Mouse (Mus musculus) neural tube, embryonic 12.5 days (tissue): Measurements from ENCODE around the gene Prss40. TPM values are rescaled to one million over a fixed set of nuclear protein-coding genes. Genes with fewer than 3 reads are reported as not detected.
A peak's percentile ranks its signal among the peaks of the same experiment; 100 is the strongest.
"Not testable (repeated sequence)": the region's sequence is repeated elsewhere in the genome, so short reads cannot be mapped to it uniquely, and the experiment has no call there.

Source experiments
- ATAC-seq: fragments of 200-750 bp; cut with Nextera tagmentation; 2 replicates; pipeline ENCODE4 v1.8.0; 2017; ENCODE audit warnings: low read depth, mild to moderate bottlenecking, moderate TSS enrichment, moderate library complexity; ENCODE audit not compliant: low FRiP score
- H3K27ac ChIP-seq: fragments of 300-500 bp; sonication (generic); 2 replicates; pipeline ENCODE4 v1.5.1; 2016
- H3K27me3 ChIP-seq: fragments of 300-500 bp; sonication (generic); replicated peaks from 2 replicates; pipeline ENCODE4 v1.6.1; 2016; ENCODE audit warnings: mild to moderate bottlenecking
- H3K36me3 ChIP-seq: fragments of 300-500 bp; sonication (generic); 2 replicates; pipeline ENCODE4 v1.6.1; 2016; ENCODE audit warnings: mild to moderate bottlenecking
- H3K4me1 ChIP-seq: fragments of 300-500 bp; sonication (generic); 2 replicates; pipeline ENCODE4 v1.6.1; 2016
- H3K4me2 ChIP-seq: fragments of 300-500 bp; sonication (generic); replicated peaks from 2 replicates; pipeline ENCODE4 v1.6.1; 2016; ENCODE audit warnings: mild to moderate bottlenecking
- H3K4me3 ChIP-seq: fragments of 300-500 bp; sonication (generic); 2 replicates; pipeline ENCODE4 v1.5.1; 2016
- H3K9ac ChIP-seq: fragments of 300-500 bp; sonication (generic); 2 replicates; pipeline ENCODE4 v1.6.1; 2016; ENCODE audit warnings: mild to moderate bottlenecking
- H3K9me3 ChIP-seq: fragments of 300-500 bp; sonication (generic); 2 replicates; pipeline ENCODE4 v1.6.1; 2016; ENCODE audit warnings: mild to moderate bottlenecking
- WGBS: fragments of 180-500 bp; shearing (Covaris S2); methylation state at CpG from one replicate; pipeline ENCODE4 v1.1.7; 2016; 5-methylcytosine and 5-hydroxymethylcytosine counted together
- polyA plus RNA-seq: library from polyadenylated mRNA; unstranded; fragments of >200 nt; fragmentation: Nextera tagmentation; extraction: Ambion mirVana; gene quantifications from 2 replicates; pipeline ENCODE4 v1.2.1, GENCODE M21; 2016

Gene Prss40
- polyA plus RNA-seq, 1 experiment from 2014 or later = not detected

DNA sequence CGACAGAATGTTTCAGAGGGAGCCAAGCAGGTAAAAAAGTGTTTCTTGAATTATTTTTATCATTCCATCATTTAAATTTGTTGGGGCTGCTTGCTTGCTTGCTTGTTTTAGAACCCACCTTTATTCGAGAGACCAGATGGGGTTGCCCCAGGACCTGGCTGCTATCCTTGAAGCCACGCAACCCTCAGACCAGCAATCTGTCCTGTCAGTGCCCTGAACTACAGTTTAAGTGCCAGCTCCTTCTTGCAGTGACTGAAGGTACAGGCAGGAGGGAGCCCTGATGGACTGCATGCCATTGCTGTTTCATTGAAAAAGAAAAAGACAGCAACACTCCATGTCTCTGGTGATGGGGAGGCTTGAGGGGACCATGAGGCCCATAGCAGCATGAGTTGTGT is 37.9 kb downstream of the Prss40 start:
- Histone ChIP-seq H3K4me3 (no peak overlapping the region), H3K27me3 (no peaks in the 10 kb centered on the region), H3K9me3 (no peaks in the 10 kb centered on the region), H3K4me2 (no peak overlapping the region), H3K27ac (no peak overlapping the region), H3K4me1 (no peaks in the 10 kb centered on the region), H3K36me3 (no peaks in the 10 kb centered on the region), H3K9ac (no peak overlapping the region)
- ATAC-seq = no peak
- 87% methylated on average over 3 of the region's 3 CpGs for WGBS

DNA sequence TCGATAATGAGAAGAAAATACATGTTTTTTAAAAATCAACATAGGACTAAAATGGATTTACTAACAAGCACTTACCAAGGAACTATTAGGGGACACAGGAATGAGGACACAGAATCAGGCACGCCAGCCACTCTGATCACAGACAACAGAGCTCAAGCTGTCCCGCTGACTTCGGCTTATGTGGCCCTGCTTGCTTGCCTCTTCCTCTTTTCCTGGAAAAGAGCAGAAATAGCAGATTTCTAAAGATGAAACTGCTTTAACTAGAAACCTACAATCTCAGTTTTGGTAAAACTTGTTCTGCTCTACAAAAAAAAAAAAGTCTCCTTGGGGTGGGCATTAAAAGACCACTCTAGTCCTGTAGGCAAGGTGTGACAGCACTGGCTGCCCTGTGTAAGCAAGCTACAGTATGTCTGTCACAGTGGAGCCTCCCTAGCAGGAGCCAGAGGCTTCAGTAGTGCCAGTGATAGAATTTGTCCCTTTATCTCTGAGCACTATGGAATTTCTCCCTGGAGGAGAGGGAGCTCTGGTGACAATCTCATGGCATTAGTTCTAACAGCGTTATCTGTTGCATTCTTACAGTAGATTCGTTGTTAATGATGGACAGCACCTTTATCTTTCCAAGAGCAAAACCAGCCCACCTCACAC is 38.4 kb downstream of the Prss40 start:
- Histone ChIP-seq H3K4me2 (no peak overlapping the region), H3K27me3 (no peaks in the 10 kb centered on the region), H3K36me3 (no peaks in the 10 kb centered on the region), H3K4me1 (no peaks in the 10 kb centered on the region), H3K27ac (no peak overlapping the region), H3K4me3 (no peak overlapping the region), H3K9me3 (no peaks in the 10 kb centered on the region), H3K9ac (no peak overlapping the region)
- WGBS = 90% methylated on average over 6 of the region's 6 CpGs
- no peak for ATAC-seq

- Histone ChIP-seq H3K4me3 (no peak overlapping the region), H3K4me1 (no peaks in the 10 kb centered on the region), H3K4me2 (no peak overlapping the region), H3K9ac (no peak overlapping the region), H3K27me3 (no peaks in the 10 kb centered on the region), H3K36me3 (no peaks in the 10 kb centered on the region), H3K9me3 (no peaks in the 10 kb centered on the region), H3K27ac (no peak overlapping the region)
- WGBS = 86% methylated on average over 1 of the region's 1 CpGs
- ATAC-seq = no peak
Observed at GRCm38 (mm10) chr1:34518259-34518658, 42.5 kb downstream of the Prss40 start.

DNA sequence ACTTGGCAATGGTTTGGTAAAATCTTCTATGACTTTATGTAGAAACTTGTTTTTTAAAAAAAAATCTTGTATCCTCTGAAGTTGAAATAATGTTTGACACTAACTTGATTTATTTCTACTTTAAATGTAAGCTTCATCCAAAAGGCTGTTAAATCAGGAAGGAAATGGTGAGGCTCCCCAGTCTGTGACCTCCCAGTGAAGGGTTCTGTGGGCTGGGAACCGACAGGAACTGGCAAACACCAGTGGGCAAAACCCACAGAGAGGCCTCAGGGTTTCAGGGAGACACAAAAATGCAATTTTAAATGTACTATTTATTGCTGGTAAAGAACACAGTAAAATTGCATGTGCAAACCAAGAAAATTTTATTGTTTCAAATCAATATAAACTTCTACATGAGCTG is 42.9 kb downstream of the Prss40 start:
- not testable (repeated sequence) for H3K36me3 ChIP-seq, H3K27me3 ChIP-seq, H3K4me2 ChIP-seq, H3K27ac ChIP-seq, ATAC-seq, H3K4me3 ChIP-seq, H3K9me3 ChIP-seq, H3K9ac ChIP-seq, H3K4me1 ChIP-seq
- whole genome bisulfite sequencing = 65% methylated on average over 1 of the region's 1 CpGs

DNA sequence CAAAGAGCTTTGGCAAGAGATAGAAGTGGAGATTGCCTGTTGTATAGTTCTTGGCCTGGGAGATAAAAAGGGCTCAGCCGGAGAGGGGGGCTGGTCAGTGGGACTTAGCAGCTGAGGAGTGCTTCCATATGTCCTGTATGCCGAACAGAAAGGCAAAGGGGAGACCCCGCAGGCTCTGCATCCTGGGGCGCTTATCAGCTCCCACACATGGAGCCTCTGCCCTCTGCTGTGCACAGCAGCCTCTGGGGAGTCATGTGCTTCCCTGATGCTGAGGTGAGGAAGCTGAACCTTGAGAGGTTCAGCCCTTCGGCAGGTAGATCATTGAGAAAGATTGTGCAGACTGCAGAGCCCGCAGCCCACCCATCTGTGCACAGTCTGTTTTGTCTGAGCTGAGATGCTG is 43.4 kb downstream of the Prss40 start:
- 78% methylated on average over 6 of the region's 6 CpGs for WGBS
- not testable (repeated sequence) for H3K9me3 ChIP-seq

DNA sequence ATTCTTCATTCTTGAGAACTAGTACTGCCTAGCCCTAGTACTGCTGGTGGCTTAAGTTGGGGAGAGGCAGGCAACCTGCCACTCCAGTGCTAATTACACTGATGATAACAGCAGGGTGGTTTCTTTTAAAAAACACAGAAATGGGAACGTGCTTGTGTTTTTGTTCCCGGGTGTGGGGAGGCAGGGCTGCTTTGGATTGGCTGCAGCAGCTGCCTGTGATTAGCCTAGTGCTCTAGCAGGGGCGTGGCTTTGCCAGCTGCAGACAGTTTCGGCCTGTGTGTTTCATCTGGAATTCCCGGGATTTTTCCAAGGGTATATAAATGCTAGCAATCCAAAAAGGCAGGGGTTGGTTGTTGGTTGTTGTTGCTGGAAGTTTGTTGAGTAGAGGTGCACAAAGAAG is 44.1 kb downstream of the Prss40 start:
- WGBS = 45% methylated on average over 5 of the region's 5 CpGs
- H3K4me1 ChIP-seq = no peaks in the 10 kb centered on the region
- ATAC-seq = no peak

More for the DNA sequence above, 43.4 kb downstream of the Prss40 start:
- not testable (repeated sequence) for H3K4me2 ChIP-seq, H3K9ac ChIP-seq, H3K27ac ChIP-seq, H3K4me1 ChIP-seq, ATAC-seq, H3K4me3 ChIP-seq, H3K36me3 ChIP-seq, H3K27me3 ChIP-seq

GRCm38 (mm10) chr1:34513068-34513467 is 47.7 kb downstream of the Prss40 start:
- Histone ChIP-seq H3K9me3 (no peaks in the 10 kb centered on the region), H3K4me2 (no peak overlapping the region), H3K36me3 (no peaks in the 10 kb centered on the region), H3K27me3 (no peaks in the 10 kb centered on the region), H3K27ac (no peak overlapping the region), H3K4me1 (no peaks in the 10 kb centered on the region), H3K9ac (no peak overlapping the region), H3K4me3 (no peak overlapping the region)
- no peak for ATAC-seq
- WGBS = 75% methylated on average over 4 of the region's 4 CpGs

More for the DNA sequence above, 44.1 kb downstream of the Prss40 start:
- Histone ChIP-seq H3K9ac (no peak overlapping the region), H3K27ac (no peak overlapping the region), H3K4me3 (no peak overlapping the region), H3K27me3 (no peaks in the 10 kb centered on the region), H3K36me3 (no peaks in the 10 kb centered on the region), H3K4me2 (no peak overlapping the region), H3K9me3 (no peaks in the 10 kb centered on the region)

GRCm38 (mm10) chr1:34511027-34511426 is 49.7 kb downstream of the Prss40 start:
- no peaks in the 10 kb centered on the region for H3K36me3 ChIP-seq
- no peak overlapping the region for H3K27ac ChIP-seq
- H3K4me3 ChIP-seq = no peak overlapping the region
- no peak; the same call in 1 of the 2 replicates for ATAC-seq
- no peaks in the 10 kb centered on the region for H3K4me1 ChIP-seq
- H3K4me2 ChIP-seq = peak overlapping the region; percentile 35
- H3K27me3 ChIP-seq = no peaks in the 10 kb centered on the region
- no peak overlapping the region for H3K9ac ChIP-seq
- H3K9me3 ChIP-seq = no peaks in the 10 kb centered on the region
- WGBS = 6% methylated on average over 3 of the region's 3 CpGs

DNA sequence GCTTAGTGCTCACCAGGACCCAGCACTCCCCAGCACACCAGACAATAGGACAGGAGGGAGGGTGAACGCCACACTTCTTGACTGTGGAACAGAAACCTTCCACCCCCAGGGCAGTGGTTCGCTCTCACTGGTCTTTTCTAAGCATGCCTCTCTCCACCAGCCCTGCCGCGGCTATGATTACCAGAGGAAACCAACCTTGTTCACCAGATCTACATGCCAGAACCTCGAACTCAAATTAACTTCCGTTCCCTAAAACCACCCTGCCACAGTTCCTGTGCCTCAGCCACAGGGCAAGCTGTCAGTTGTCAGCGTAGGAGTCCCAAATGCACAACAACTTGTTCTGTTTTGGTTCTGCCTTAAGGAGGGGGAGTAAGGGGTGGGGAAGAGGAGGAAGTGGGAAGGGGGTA is 50.2 kb downstream of the Prss40 start:
- H3K27ac ChIP-seq = no peak overlapping the region
- ATAC-seq = 0 out of 2 replicates have a peak, but pooled peaks have one; percentile 9
- H3K9ac ChIP-seq = no peak overlapping the region
- H3K27me3 ChIP-seq = no peaks in the 10 kb centered on the region
- H3K4me3 ChIP-seq = no peak overlapping the region
- WGBS = 10% methylated on average over 7 of the region's 7 CpGs
- no peaks in the 10 kb centered on the region for H3K4me1 ChIP-seq
- peak overlapping the region; percentile 35 for H3K4me2 ChIP-seq
- no peaks in the 10 kb centered on the region for H3K9me3 ChIP-seq
- no peaks in the 10 kb centered on the region for H3K36me3 ChIP-seq

DNA sequence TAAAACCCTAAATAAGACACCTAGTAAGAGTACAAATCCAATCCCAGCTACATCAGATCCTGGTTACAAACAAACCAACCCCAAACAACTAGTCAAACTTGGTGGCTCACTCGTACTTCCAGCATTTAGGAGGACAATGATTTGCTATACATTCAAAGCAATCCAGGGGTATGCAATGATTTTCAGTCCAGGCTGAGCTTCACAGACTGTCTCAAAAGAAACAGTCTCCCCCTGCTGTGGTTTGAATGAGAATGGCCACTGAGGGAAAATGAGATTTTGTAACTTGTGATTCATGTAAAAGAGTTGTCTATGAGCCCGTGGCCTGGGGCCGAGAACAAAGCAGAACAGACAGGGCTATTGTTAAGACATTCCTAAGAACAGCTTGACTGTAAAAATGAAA is 52.8 kb downstream of the Prss40 start:
- Histone ChIP-seq H3K4me2 (no peak overlapping the region), H3K27ac (no peak overlapping the region), H3K4me1 (no peaks in the 10 kb centered on the region), H3K9me3 (no peaks in the 10 kb centered on the region), H3K9ac (no peak overlapping the region), H3K4me3 (no peak overlapping the region), H3K36me3 (no peaks in the 10 kb centered on the region), H3K27me3 (no peaks in the 10 kb centered on the region)
- no peak for ATAC-seq
- WGBS = 76% methylated on average over 3 of the region's 3 CpGs

GRCm38 (mm10) chr1:34505970-34506551 is 54.7 kb downstream of the Prss40 start:
- H3K4me3 ChIP-seq = no peak overlapping the region
- H3K27ac ChIP-seq = no peak overlapping the region
- no peaks in the 10 kb centered on the region for H3K9me3 ChIP-seq
- H3K9ac ChIP-seq = no peak overlapping the region
- no peak overlapping the region for H3K4me2 ChIP-seq
- 85% methylated on average over 4 of the region's 4 CpGs for whole genome bisulfite sequencing
- H3K4me1 ChIP-seq = no peaks in the 10 kb centered on the region
- ATAC-seq = no peak
- no peaks in the 10 kb centered on the region for H3K27me3 ChIP-seq
- H3K36me3 ChIP-seq = no peaks in the 10 kb centered on the region

- ATAC-seq = no peak
Observed at GRCm38 (mm10) chr1:34505307-34505706, 55.4 kb downstream of the Prss40 start.

GRCm38 (mm10) chr1:34502991-34503390 is 57.8 kb downstream of the Prss40 start:
- ATAC-seq = no peak
- H3K4me3 ChIP-seq = no peak overlapping the region
- 27% methylated on average over 3 of the region's 3 CpGs for WGBS
- no peaks in the 10 kb centered on the region for H3K27me3 ChIP-seq
- no peak overlapping the region for H3K4me2 ChIP-seq
- H3K4me1 ChIP-seq = no peaks in the 10 kb centered on the region
- no peaks in the 10 kb centered on the region for H3K9me3 ChIP-seq
- H3K36me3 ChIP-seq = no peaks in the 10 kb centered on the region
- no peak overlapping the region for H3K9ac ChIP-seq
- H3K27ac ChIP-seq = no peak overlapping the region

More at GRCm38 (mm10) chr1:34505307-34505706, 55.4 kb downstream of the Prss40 start:
- no peaks in the 10 kb centered on the region for H3K27me3 ChIP-seq
- H3K9ac ChIP-seq = no peak overlapping the region
- no peaks in the 10 kb centered on the region for H3K36me3 ChIP-seq
- H3K4me2 ChIP-seq = no peak overlapping the region
- WGBS = 60% methylated on average over 7 of the region's 7 CpGs
- no peak overlapping the region for H3K4me3 ChIP-seq
- H3K27ac ChIP-seq = no peak overlapping the region
- no peaks in the 10 kb centered on the region for H3K9me3 ChIP-seq
- no peaks in the 10 kb centered on the region for H3K4me1 ChIP-seq
